Mouse (Mus musculus) intestine, embryonic 16.5 days (tissue): Measurements from ENCODE around the gene Wdr90. TPM values are rescaled to one million over a fixed set of nuclear protein-coding genes. Genes with fewer than 3 reads are reported as not detected.

ENCODE experiments used
- microRNA-seq: library from miRNA; unstranded; fragments of <30 nt; microRNA quantifications from one replicate; pipeline ENCODE4, GENCODE M21; 2016
- polyA plus RNA-seq: library from polyadenylated mRNA; unstranded; fragments of >200 nt; fragmentation: Nextera tagmentation; extraction: Ambion mirVana; gene quantifications from 2 replicates; pipeline ENCODE4 v1.2.1, GENCODE M21; 2015

Wdr90 gene
- polyA plus RNA-seq, 1 experiment from 2014 or later, result 11.3 TPM

Small RNA genes within 50 kb of the gene (microRNA-seq; reads per million reads assigned to microRNA genes)
- not detected for gene Mir3082

Other genes starting within 250 kb of the Wdr90 start
- 1.9 TPM in 2 replicates for gene Gng13, start 144.3 kb downstream of the Wdr90 start, polyA plus RNA-seq
- gene Chtf18, start 134.1 kb downstream of the Wdr90 start, polyA plus RNA-seq, result 20.6 and 22.7 TPM in 2 replicates
- 15.8 and 19.4 TPM in 2 replicates for gene Rpusd1, start 133.8 kb downstream of the Wdr90 start, polyA plus RNA-seq
- gene Mslnl, start 125.5 kb downstream of the Wdr90 start, polyA plus RNA-seq, result 0.05 TPM in 2 replicates
- 27.7 and 33.3 TPM in 2 replicates for gene Msln, start 107.1 kb downstream of the Wdr90 start, polyA plus RNA-seq
- gene Narfl, start 87.7 kb downstream of the Wdr90 start, polyA plus RNA-seq, result 33.6 and 34.6 TPM in 2 replicates
- gene Haghl, start 75.8 kb downstream of the Wdr90 start, polyA plus RNA-seq, result 36.8 and 41.1 TPM in 2 replicates
- gene Ccdc78, start 74.9 kb downstream of the Wdr90 start, polyA plus RNA-seq, result 0.16 and 0.27 TPM in 2 replicates
- 111 and 112 TPM in 2 replicates for gene Fam173a, start 68.6 kb downstream of the Wdr90 start, polyA plus RNA-seq
- gene AC134908.4, start 65.8 kb downstream of the Wdr90 start, polyA plus RNA-seq, result not detected in 2 replicates
- 34.6 and 37.0 TPM in 2 replicates for gene Metrn, start 64.4 kb downstream of the Wdr90 start, polyA plus RNA-seq
- gene Fbxl16, start 52.4 kb downstream of the Wdr90 start, polyA plus RNA-seq, result 2.2 and 2.4 TPM in 2 replicates
- 23.4 and 25.5 TPM in 2 replicates for gene Wdr24, start 37.9 kb downstream of the Wdr90 start, polyA plus RNA-seq
- gene Jmjd8, start 32.6 kb downstream of the Wdr90 start, polyA plus RNA-seq, result 50.1 and 50.9 TPM in 2 replicates
- 303 and 321 TPM in 2 replicates for gene Stub1, start 28.1 kb downstream of the Wdr90 start, polyA plus RNA-seq
- gene Rhbdl1, start 24.2 kb downstream of the Wdr90 start, polyA plus RNA-seq, result 1.6 and 2.0 TPM in 2 replicates
- gene Gm20683, start 19.7 kb downstream of the Wdr90 start, polyA plus RNA-seq, result 1.4 and 2.3 TPM in 2 replicates
- 21.5 and 23.2 TPM in 2 replicates for gene Rhot2, start 16.6 kb downstream of the Wdr90 start, polyA plus RNA-seq
- 79.5 and 89.3 TPM in 2 replicates for gene Mcrip2, start 7.3 kb upstream of the Wdr90 start, polyA plus RNA-seq
- gene Mettl26, start 13.6 kb upstream of the Wdr90 start, polyA plus RNA-seq, result 61.0 and 66.9 TPM in 2 replicates
- 0.16 and 0.55 TPM in 2 replicates for gene Wfikkn1, start 19.4 kb upstream of the Wdr90 start, polyA plus RNA-seq
- 23.2 and 24.3 TPM in 2 replicates for gene Rab40c, start 58.2 kb upstream of the Wdr90 start, polyA plus RNA-seq
- 57.8 and 59.7 TPM in 2 replicates for gene Pigq, start 83.4 kb upstream of the Wdr90 start, polyA plus RNA-seq
- gene Nhlrc4, start 83.5 kb upstream of the Wdr90 start, polyA plus RNA-seq, result 0.73 TPM in 1 of 2 replicates, not detected in the other
- 0.21 and 0.22 TPM in 2 replicates for gene A930017K11Rik, start 91.1 kb upstream of the Wdr90 start, polyA plus RNA-seq
- 22.3 and 24.5 TPM in 2 replicates for gene Capn15, start 124.3 kb upstream of the Wdr90 start, polyA plus RNA-seq
- 13.0 and 18.0 TPM in 2 replicates for gene Rab11fip3, start 208.1 kb upstream of the Wdr90 start, polyA plus RNA-seq
- 49.6 and 51.5 TPM in 2 replicates for gene Decr2, start 228.8 kb upstream of the Wdr90 start, polyA plus RNA-seq
- gene Nme4, start 234.1 kb upstream of the Wdr90 start, polyA plus RNA-seq, result 92.1 and 97.1 TPM in 2 replicates